Mouse (Mus musculus) lung, postnatal 0 days (tissue): ENCODE data around the gene Camta1. TPM values are rescaled to one million over a fixed set of nuclear protein-coding genes. Genes with fewer than 3 reads are reported as not detected.

Experiments used
- ATAC-seq: fragments of 200-750 bp; cut with Nextera tagmentation; 2 replicates; pipeline ENCODE4 v1.8.0; 2017; ENCODE audit warnings: moderate library complexity
- DNase-seq: peaks from one replicate; pipeline ENCODE4 v3.0.0-alpha.2; 2016; ENCODE audit warnings: low spot score
- H3K27ac ChIP-seq: fragments of 300-500 bp; sonication (generic); 2 replicates; pipeline ENCODE4 v1.5.1; 2014; ENCODE audit warnings: antibody characterized with exemption, mild to moderate bottlenecking, low read length, mixed read lengths
- H3K27me3 ChIP-seq: fragments of 300-500 bp; sonication (generic); replicated peaks from 2 replicates; pipeline ENCODE4 v1.6.1; 2014; ENCODE audit warnings: low read length, mixed read lengths; ENCODE audit not compliant: insufficient read depth
- H3K36me3 ChIP-seq: fragments of 300-500 bp; sonication (generic); 2 replicates; pipeline ENCODE4 v1.6.1; 2014; ENCODE audit warnings: low read length, mixed read lengths; ENCODE audit not compliant: insufficient read depth
- H3K4me1 ChIP-seq: fragments of 300-500 bp; sonication (generic); 2 replicates; pipeline ENCODE4 v1.6.1; 2014; ENCODE audit warnings: antibody characterized with exemption, low read depth, low read length, mixed read lengths; ENCODE audit not compliant: insufficient read depth
- H3K4me2 ChIP-seq: fragments of 300-500 bp; sonication (generic); replicated peaks from 2 replicates; pipeline ENCODE4 v1.6.1; 2014; ENCODE audit warnings: low read depth, mild to moderate bottlenecking, low read length, moderate library complexity, mixed read lengths
- H3K4me3 ChIP-seq: fragments of 300-500 bp; sonication (generic); 2 replicates; pipeline ENCODE4 v1.5.1; 2014; ENCODE audit warnings: low read depth, low read length
- H3K9ac ChIP-seq: fragments of 300-500 bp; sonication (generic); replicated peaks from 2 replicates; pipeline ENCODE4 v1.6.1; 2014; ENCODE audit warnings: low read depth, mild to moderate bottlenecking
- H3K9me3 ChIP-seq: fragments of 300-500 bp; sonication (generic); 2 replicates; pipeline ENCODE4 v1.6.1; 2016; ENCODE audit warnings: low read length, mixed read lengths
- CTCF ChIP-seq: IDR thresholded peaks from 2 replicates; pipeline ENCODE4 v1.5.1; 2016; ENCODE audit warnings: antibody characterized with exemption, mild to moderate bottlenecking
- EP300 ChIP-seq: IDR thresholded peaks from 2 replicates; pipeline ENCODE4 v1.6.1; 2016; ENCODE audit warnings: antibody characterized with exemption, mild to moderate bottlenecking, control low read depth
- WGBS: fragments of 180-500 bp; shearing (Covaris S2); extraction: QIAGEN DNeasy Blood & Tissue Kit; methylation state at CpG from one replicate; pipeline ENCODE4 v1.1.7; 2014; 5-methylcytosine and 5-hydroxymethylcytosine counted together
- polyA plus RNA-seq: library from polyadenylated mRNA; unstranded; fragments of >200 nt; fragmentation: Nextera tagmentation; extraction: Ambion mirVana; gene quantifications from 2 replicates; pipeline ENCODE4 v1.2.1, GENCODE M21; 2015

Camta1 gene
- polyA plus RNA-seq, 1 experiment from 2014 or later: 86.4 TPM

DNA sequence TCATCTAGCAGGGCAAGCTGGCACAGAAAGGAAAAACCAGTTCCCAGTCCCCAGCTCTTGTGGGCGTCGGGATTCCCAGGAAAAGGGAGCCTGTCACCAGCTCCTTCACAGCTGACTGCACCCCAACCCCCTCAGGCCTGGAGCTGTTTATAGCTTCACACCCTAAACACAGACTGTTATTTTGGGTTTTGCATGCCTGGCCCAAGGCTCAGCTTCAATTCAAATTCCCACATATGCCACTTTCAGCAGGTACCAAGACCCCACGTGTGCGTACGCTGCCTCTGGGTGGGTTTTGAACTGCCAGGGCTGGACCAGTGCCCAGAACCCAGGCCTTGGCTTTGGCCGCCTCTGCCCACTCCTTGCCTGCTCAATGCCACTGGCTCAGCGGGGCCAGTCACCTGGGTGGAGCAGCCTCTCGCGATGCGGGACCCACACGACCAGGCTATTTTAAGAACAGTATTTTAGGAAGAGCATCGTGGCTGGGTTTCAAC is 195.2 kb downstream of the Camta1 start:
- DNase-seq (no peak), ATAC-seq (no peak)
- Histone ChIP-seq H3K36me3 (no peaks in the 10 kb centered on the region), H3K27ac (no peak overlapping the region), H3K4me3 (no peak overlapping the region), H3K9me3 (no peaks in the 10 kb centered on the region), H3K4me1 (no peaks in the 10 kb centered on the region), H3K27me3 (no peaks in the 10 kb centered on the region), H3K9ac (no peak overlapping the region), H3K4me2 (no peak overlapping the region)
- TF ChIP-seq EP300 (no peak), CTCF (no peak)
- WGBS: 66% methylated on average over 12 of the region's 12 CpGs

DNA sequence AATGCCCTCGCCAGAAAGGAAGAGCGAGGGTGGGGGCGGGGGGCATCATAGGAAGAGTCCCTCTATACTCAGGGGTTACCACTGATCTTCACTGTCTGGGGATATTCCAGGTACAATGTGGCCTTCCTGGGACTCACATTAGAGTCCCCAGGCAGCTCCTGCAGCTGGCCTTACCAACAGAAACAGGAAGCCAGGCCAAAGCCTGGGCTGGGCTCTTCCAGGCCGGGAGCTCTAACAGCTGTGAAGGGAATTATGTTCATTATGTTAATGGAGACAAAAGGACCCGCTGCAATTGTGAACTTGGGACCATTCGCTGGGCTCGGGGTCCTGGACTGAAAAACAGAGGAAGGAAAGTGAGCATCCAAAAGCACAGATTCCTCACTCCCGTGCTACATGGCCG is 200.2 kb downstream of the Camta1 start:
- Histone ChIP-seq H3K36me3 (no peaks in the 10 kb centered on the region), H3K4me3 (no peak overlapping the region), H3K9ac (no peak overlapping the region), H3K27ac (no peak overlapping the region), H3K4me1 (no peaks in the 10 kb centered on the region), H3K4me2 (no peak overlapping the region), H3K27me3 (no peaks in the 10 kb centered on the region), H3K9me3 (no peaks in the 10 kb centered on the region; the same call in 1 of the 2 replicates)
- DNase-seq (no peak), ATAC-seq (no peak)
- 70% methylated on average over 9 of the region's 9 CpGs for WGBS
- no peak for TF ChIP-seq EP300
- TF ChIP-seq CTCF: no peak

DNA sequence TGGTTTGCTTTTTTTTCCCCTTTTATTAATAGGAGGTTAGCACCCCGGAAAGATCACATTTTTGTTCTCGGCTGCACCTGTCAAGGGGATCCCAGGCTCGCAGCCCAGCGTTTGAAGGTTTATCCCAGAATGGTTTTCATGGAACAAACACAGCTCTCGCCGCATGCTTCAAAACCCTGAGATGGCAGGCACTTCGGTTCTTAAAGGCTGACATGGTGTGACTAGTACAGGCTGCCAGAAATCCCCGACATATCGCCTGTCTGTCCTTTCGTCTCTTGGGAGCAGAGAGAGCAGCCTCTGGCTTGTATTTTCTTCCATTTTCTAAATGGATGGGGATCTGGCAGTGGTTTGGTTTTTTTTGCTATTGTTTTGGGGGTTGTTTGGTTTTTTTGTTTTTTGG is 205.2 kb downstream of the Camta1 start:
- Histone ChIP-seq H3K4me2 (no peak overlapping the region), H3K9ac (no peak overlapping the region), H3K9me3 (no peaks in the 10 kb centered on the region; the same call in 1 of the 2 replicates), H3K27me3 (no peaks in the 10 kb centered on the region), H3K4me3 (no peak overlapping the region), H3K27ac (no peak overlapping the region), H3K36me3 (no peaks in the 10 kb centered on the region), H3K4me1 (no peaks in the 10 kb centered on the region)
- ATAC-seq (no peak), DNase-seq (no peak)
- no peak for TF ChIP-seq CTCF
- TF ChIP-seq EP300: no peak
- WGBS: 59% methylated on average over 10 of the region's 10 CpGs

GRCm38 (mm10) chr4:151655637-151656385 is 205.9 kb downstream of the Camta1 start:
- Histone ChIP-seq H3K4me3 (no peak overlapping the region), H3K27ac (no peak overlapping the region), H3K9ac (no peak overlapping the region), H3K4me2 (no peak overlapping the region), H3K9me3 (no peaks in the 10 kb centered on the region; the same call in 1 of the 2 replicates), H3K36me3 (no peaks in the 10 kb centered on the region), H3K27me3 (no peaks in the 10 kb centered on the region), H3K4me1 (no peaks in the 10 kb centered on the region)
- DNase-seq (no peak), ATAC-seq (no peak)
- WGBS: 51% methylated on average over 16 of the region's 16 CpGs
- TF ChIP-seq CTCF: no peak
- TF ChIP-seq EP300: no peak

DNA sequence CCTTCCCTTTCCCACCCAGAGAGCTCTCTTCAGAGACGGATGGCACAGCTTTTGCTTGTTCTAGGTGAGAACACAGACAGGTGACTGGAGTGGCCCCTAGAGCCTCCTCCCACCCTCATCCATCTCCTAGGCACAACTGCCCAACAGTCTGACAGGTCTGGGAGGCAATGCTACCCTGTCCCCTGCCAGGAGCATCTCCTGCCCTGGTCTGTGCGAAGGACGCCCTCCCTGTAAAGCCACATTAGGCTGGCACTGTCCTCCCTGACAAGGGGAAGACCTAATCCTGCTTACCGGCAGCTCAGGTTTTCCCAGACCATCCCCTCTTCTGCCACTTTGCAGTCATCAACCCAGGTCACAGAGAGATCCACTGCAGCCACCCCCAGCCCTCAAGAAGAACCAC is 206.4 kb downstream of the Camta1 start:
- no peaks in the 10 kb centered on the region for H3K36me3 ChIP-seq
- H3K4me3 ChIP-seq: no peak overlapping the region
- TF ChIP-seq CTCF (no peak), EP300 (no peak)
- H3K4me2 ChIP-seq: no peak overlapping the region
- H3K4me1 ChIP-seq: no peaks in the 10 kb centered on the region
- DNase-seq (no peak), ATAC-seq (no peak)
- 55% methylated on average over 4 of the region's 4 CpGs for WGBS
- H3K9ac ChIP-seq: no peak overlapping the region
- H3K27ac ChIP-seq: no peak overlapping the region
- H3K9me3 ChIP-seq: no peaks in the 10 kb centered on the region; the same call in 1 of the 2 replicates
- no peaks in the 10 kb centered on the region for H3K27me3 ChIP-seq

DNA sequence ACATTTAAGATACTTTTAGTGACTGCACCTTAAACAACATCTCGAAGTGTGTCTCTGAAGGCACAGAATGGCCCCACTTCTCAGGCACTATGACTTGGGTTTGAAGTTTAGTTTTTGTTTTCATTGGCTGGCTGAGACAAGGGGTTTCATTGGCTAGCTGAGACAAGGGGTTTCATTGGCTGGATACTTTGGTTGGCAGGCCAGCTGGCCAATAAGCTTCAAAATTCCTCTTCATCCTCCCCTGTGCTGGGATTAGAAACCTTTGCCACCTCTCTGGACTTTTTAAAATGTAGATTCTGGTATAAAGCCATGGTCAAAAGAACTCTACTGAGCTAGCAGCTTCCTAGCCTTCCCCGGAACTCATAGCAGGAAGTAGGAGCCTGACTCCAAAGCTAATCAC is 219.3 kb downstream of the Camta1 start:
- Histone ChIP-seq H3K9me3 (no peaks in the 10 kb centered on the region), H3K4me2 (no peak overlapping the region), H3K36me3 (no peaks in the 10 kb centered on the region), H3K27ac (no peak overlapping the region), H3K27me3 (no peaks in the 10 kb centered on the region), H3K4me3 (no peak overlapping the region), H3K4me1 (no peaks in the 10 kb centered on the region), H3K9ac (no peak overlapping the region)
- DNase-seq: no peak
- ATAC-seq: no peak
- TF ChIP-seq EP300 (no peak), CTCF (no peak)
- 89% methylated on average over 2 of the region's 2 CpGs for WGBS

DNA sequence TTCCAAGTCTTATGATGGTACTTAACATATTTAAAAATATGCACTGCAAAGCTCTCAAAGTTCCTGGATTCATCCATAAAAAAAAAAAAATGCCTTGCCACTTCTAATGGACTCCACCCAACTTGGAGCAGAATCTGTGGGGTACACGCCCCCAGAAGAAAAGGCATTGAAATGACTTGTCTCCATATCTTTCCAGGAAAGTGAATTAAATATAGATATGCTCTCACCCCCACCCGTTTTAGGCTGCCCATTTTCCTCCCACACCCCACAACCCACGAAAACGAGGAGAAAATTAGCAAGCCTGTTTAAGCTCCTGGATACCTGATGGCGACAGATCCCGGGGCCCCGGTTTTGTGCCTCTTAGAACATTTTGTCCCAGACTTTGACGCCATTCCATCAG is 220.7 kb downstream of the Camta1 start:
- no peaks in the 10 kb centered on the region for H3K9me3 ChIP-seq
- H3K9ac ChIP-seq: no peak overlapping the region
- H3K36me3 ChIP-seq: no peaks in the 10 kb centered on the region
- DNase-seq (no peak), ATAC-seq (no peak)
- H3K4me1 ChIP-seq: no peaks in the 10 kb centered on the region
- H3K27me3 ChIP-seq: no peaks in the 10 kb centered on the region
- TF ChIP-seq CTCF (no peak), EP300 (no peak)
- H3K4me3 ChIP-seq: no peak overlapping the region
- 76% methylated on average over 8 of the region's 8 CpGs for WGBS
- H3K27ac ChIP-seq: no peak overlapping the region
- H3K4me2 ChIP-seq: no peak overlapping the region
